Mouse (Mus musculus) E14TG2a.4 (cell line): Measurements from ENCODE around the gene Osbpl3.
A peak's percentile ranks its signal among the peaks of the same experiment; 100 is the strongest.
"Not testable (repeated sequence)": the region's sequence is repeated elsewhere in the genome, so short reads cannot be mapped to it uniquely, and the experiment has no call there.

Experiments used
- H3K27me3 ChIP-seq: 2 replicates; pipeline ENCODE4 v1.6.1; 2014; ENCODE audit warnings: low read length, control low read depth; ENCODE audit not compliant: insufficient read depth
- H3K36me3 ChIP-seq: 2 replicates; pipeline ENCODE4 v1.6.1; 2014; ENCODE audit warnings: low read length, control low read depth; ENCODE audit not compliant: insufficient read depth
- H3K4me1 ChIP-seq: replicated peaks from 2 replicates; pipeline ENCODE4 v1.6.1; 2014; ENCODE audit warnings: low read depth, low read length, control low read depth
- H3K4me3 ChIP-seq: replicated peaks from 2 replicates; pipeline ENCODE4 v1.5.1; 2014; ENCODE audit warnings: mild to moderate bottlenecking, low read length
- H3K9me3 ChIP-seq: 2 replicates; pipeline ENCODE4 v1.6.1; 2014; ENCODE audit warnings: low read length, control low read depth
- CTCF ChIP-seq: conservative IDR thresholded peaks from 2 replicates; pipeline ENCODE4 v1.5.1; 2014; ENCODE audit warnings: low read length
- NANOG ChIP-seq: IDR thresholded peaks from 2 replicates; pipeline ENCODE4 v1.6.1; 2014; ENCODE audit warnings: borderline replicate concordance, low read length, mixed read lengths
- POU5F1 ChIP-seq: IDR thresholded peaks from 2 replicates; pipeline ENCODE4 v1.6.1; 2014; ENCODE audit warnings: low read length, borderline replicate concordance

The Osbpl3 gene

DNA sequence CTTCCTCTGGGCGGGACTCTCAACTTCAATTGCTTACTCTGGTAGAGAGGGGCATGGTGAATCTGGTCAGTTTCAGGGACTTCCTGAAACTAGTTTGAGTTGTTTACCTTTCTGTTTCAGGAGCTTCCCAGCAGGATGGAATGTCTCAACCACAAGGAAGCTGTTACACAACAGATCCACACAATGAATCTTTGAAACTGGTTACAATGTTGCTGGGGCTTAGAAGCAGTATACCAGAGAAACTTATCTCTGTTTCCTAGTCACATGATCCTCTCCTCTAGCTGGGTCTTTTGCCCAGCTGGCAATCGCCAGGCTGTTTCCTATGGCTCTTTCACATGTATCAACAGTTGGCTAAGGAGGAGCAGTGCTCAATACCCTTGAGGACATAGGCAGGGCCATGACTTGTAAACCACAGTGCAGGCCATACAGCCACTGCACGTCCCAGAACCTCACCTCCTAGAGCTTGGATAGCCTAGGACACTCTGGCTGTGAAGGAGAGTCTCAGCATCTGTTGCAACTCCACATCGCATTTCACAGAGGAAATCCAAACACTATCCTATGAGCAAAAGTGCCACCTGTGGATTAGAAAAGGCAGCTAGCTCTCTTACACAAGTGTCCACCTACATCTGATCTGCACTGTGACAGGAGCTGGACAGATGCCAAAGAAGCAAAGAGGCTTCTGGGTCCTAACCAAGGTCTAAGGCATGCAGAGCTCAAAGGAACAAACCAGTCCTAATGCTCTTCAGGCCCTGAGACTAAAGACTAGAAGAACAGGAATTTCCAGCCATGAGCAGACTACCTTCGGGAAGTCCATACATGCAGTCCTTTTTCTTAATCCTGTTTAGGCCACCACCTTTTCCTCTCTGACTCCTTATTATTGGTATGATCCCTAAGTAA lies 14.8 kb downstream of the Osbpl3 start:
- H3K9me3 ChIP-seq, result peaks cover 20% of the 10 kb centered on the region
- H3K36me3 ChIP-seq, result no peaks in the 10 kb centered on the region
- no peak for TF ChIP-seq CTCF
- no peak for TF ChIP-seq NANOG
- H3K27me3 ChIP-seq, result no peaks in the 10 kb centered on the region
- H3K4me1 ChIP-seq, result no peaks in the 10 kb centered on the region
- H3K4me3 ChIP-seq, result no peak overlapping the region

DNA sequence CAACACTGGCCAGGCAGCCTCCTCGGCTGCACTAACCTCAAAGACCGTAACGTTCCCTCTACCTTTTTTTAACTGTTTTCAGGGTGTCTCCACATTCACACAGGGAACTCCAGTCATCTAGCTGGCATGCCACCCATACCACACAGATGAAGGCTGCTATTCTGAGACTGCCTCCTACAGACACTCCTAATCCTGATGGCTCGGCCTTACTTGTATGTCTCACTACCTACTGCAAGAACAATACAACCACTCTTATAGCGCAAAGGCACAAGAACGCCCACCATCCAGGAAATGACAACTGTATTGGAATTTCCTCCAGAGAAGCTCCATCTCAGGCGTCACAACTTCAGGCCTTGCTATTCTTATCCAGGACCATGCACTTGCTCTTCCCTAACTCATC lies 15.8 kb downstream of the Osbpl3 start:
- Histone ChIP-seq H3K9me3 (peaks cover 13% of the 10 kb centered on the region), H3K27me3 (no peaks in the 10 kb centered on the region), H3K36me3 (no peaks in the 10 kb centered on the region), H3K4me1 (no peaks in the 10 kb centered on the region), H3K4me3 (no peak overlapping the region)
- TF ChIP-seq POU5F1, result no peak
- TF ChIP-seq CTCF, result no peak
- no peak for TF ChIP-seq NANOG

- not testable (repeated sequence) for H3K4me3 ChIP-seq, H3K27me3 ChIP-seq, H3K4me1 ChIP-seq, H3K36me3 ChIP-seq, H3K9me3 ChIP-seq
Observed at GRCm38 (mm10) chr6:50438900-50439299, 17.1 kb downstream of the Osbpl3 start.

DNA sequence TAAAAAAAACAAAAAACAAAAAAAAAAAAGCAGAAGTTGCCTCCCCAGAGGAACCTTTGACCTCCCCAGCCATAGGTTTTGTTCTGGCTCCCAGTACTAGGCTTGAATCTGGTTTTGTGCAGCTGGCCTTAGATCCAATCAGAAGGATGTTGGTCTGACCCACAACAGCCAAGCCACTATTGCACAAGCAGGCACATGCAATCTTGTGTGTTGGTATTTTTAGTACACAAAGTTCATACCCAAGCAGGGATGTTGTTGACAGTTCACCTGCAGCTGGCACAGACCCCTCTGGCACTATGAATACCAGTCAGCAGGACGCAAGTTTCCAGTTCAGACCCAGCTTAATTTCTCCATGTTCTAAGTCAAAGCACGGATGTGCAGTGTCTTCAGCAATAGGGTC lies 18.2 kb downstream of the Osbpl3 start:
- H3K4me1 ChIP-seq, result no peaks in the 10 kb centered on the region
- no peaks in the 10 kb centered on the region for H3K27me3 ChIP-seq
- TF ChIP-seq POU5F1 (no peak), NANOG (no peak), CTCF (no peak)
- no peaks in the 10 kb centered on the region for H3K36me3 ChIP-seq
- H3K4me3 ChIP-seq, result no peak overlapping the region
- H3K9me3 ChIP-seq, result peaks cover 8% of the 10 kb centered on the region; the same call in 1 of the 2 replicates

GRCm38 (mm10) chr6:50436661-50437060 lies 19.3 kb downstream of the Osbpl3 start:
- Histone ChIP-seq H3K36me3 (no peaks in the 10 kb centered on the region), H3K27me3 (no peaks in the 10 kb centered on the region), H3K9me3 (peaks cover 8% of the 10 kb centered on the region; the same call in 1 of the 2 replicates), H3K4me3 (no peak overlapping the region), H3K4me1 (no peaks in the 10 kb centered on the region)
- TF ChIP-seq POU5F1 (no peak), CTCF (no peak), NANOG (no peak)

- no peaks in the 10 kb centered on the region for H3K36me3 ChIP-seq
- TF ChIP-seq NANOG, result no peak
- TF ChIP-seq CTCF, result no peak
- no peak for TF ChIP-seq POU5F1
Observed at GRCm38 (mm10) chr6:50432491-50432890, 23.5 kb downstream of the Osbpl3 start.

DNA sequence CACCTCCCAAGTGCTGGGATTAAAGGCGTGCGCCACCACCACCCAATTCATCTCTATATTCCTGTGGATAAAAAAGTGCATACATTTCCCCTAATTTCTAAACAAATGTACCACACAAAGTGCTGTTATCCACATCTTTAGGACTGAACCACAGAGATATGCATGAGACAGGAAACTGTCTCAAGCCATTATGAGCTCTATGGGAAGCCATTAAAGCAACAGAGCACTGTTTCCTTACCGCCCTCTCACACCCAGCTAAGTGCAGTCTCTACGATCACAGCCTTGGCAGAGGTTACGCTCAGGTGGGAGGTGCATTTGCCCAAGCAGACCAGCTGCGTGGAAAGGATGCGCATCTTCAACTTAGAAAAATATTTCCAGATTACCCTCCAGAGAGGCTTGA lies 26.7 kb downstream of the Osbpl3 start:
- Histone ChIP-seq H3K4me3 (no peak overlapping the region), H3K9me3 (no peaks in the 10 kb centered on the region), H3K4me1 (peaks cover 29% of the 10 kb centered on the region), H3K36me3 (no peaks in the 10 kb centered on the region), H3K27me3 (no peaks in the 10 kb centered on the region)
- TF ChIP-seq NANOG, result peak; percentile 84
- TF ChIP-seq POU5F1, result no peak; the same call in 1 of the 2 replicates

More at GRCm38 (mm10) chr6:50432491-50432890, 23.5 kb downstream of the Osbpl3 start:
- Histone ChIP-seq H3K9me3 (no peaks in the 10 kb centered on the region), H3K27me3 (no peaks in the 10 kb centered on the region), H3K4me3 (no peak overlapping the region), H3K4me1 (peaks cover 21% of the 10 kb centered on the region)

DNA sequence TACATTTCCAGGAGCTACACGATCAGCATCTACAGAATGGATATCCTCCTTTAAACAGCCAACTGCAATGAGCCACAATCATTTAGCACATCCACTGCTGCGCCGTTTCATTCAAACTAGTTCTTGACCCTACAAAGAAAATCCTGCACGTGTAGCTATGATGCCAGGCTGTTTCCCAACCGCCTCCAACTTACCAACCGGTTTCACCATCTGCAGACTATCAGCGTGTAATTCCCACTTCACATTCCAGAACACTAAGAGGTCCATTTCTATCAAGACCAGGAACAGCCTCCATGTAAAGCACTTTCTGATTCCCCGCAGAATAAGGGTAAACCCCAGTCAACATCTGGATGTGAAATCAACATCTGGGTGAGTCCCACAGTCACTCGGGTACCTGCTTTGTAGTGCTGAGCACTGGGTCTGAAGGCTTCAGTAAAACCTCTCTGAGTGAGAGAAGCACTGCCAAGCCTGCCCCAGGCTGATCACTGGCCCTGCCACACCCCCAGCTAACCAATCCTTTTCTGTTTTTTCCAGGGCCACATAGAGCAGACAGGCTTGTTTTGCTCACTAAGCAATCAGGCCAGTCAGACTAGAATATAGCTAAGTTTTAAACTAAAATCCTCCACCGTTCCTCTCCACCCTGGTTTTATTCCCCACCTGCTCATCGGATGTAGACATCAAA lies 28.8 kb downstream of the Osbpl3 start:
- H3K4me3 ChIP-seq, result no peak overlapping the region
- H3K36me3 ChIP-seq, result no peaks in the 10 kb centered on the region
- TF ChIP-seq NANOG (no peak), POU5F1 (no peak), CTCF (no peak)

GRCm38 (mm10) chr6:50426571-50426970 lies 29.4 kb downstream of the Osbpl3 start:
- H3K27me3 ChIP-seq, result no peaks in the 10 kb centered on the region
- no peaks in the 10 kb centered on the region for H3K36me3 ChIP-seq
- H3K4me3 ChIP-seq, result no peak overlapping the region
- no peak for TF ChIP-seq NANOG
- no peak for TF ChIP-seq CTCF
- TF ChIP-seq POU5F1, result no peak
- peaks cover 46% of the 10 kb centered on the region for H3K4me1 ChIP-seq
- no peaks in the 10 kb centered on the region for H3K9me3 ChIP-seq

More for the DNA sequence above, 28.8 kb downstream of the Osbpl3 start:
- no peaks in the 10 kb centered on the region for H3K9me3 ChIP-seq
- no peaks in the 10 kb centered on the region for H3K27me3 ChIP-seq
- peaks cover 46% of the 10 kb centered on the region for H3K4me1 ChIP-seq
